Mouse (Mus musculus): ENCODE measurements at regions not wholly inside any gene's neighbourhood (a gene's known extent, or its start where the extent isn't known, plus 50 kb on each side); places are given as distances from the start of the nearest gene placed in this dataset.

GRCm38 (mm10) chr1:76246181-76246796 lies 700.2 kb downstream of the Slc4a3 start:
- no peak for ATAC-seq (ENCODE audit: poor library complexity, severe bottlenecking)

GRCm38 (mm10) chr1:76247126-76247525 lies 701.1 kb downstream of the Slc4a3 start:
- ATAC-seq (ENCODE audit: poor library complexity, severe bottlenecking), result no peak

- ATAC-seq (ENCODE audit: poor library complexity, severe bottlenecking), result no peak
These were observed 712.2 kb downstream of the Slc4a3 start for GRCm38 (mm10) chr1:76258217-76258616.

GRCm38 (mm10) chr1:76276148-76276547 lies 730.1 kb downstream of the Slc4a3 start:
- no peak for ATAC-seq (ENCODE audit: poor library complexity, severe bottlenecking)

- ATAC-seq (ENCODE audit: poor library complexity, severe bottlenecking), result no peak
These were observed 730.6 kb downstream of the Slc4a3 start for GRCm38 (mm10) chr1:76276624-76277023.

- no peak for ATAC-seq (ENCODE audit: poor library complexity, severe bottlenecking)
These were observed 737.3 kb downstream of the Slc4a3 start for GRCm38 (mm10) chr1:76283322-76283721.

GRCm38 (mm10) chr1:76322943-76323559 lies 777.0 kb downstream of the Slc4a3 start:
- ATAC-seq (ENCODE audit: poor library complexity, severe bottlenecking), result no peak

- no peak for ATAC-seq (ENCODE audit: poor library complexity, severe bottlenecking)
These were observed 777.5 kb downstream of the Slc4a3 start for GRCm38 (mm10) chr1:76323592-76323991.

- ATAC-seq (ENCODE audit: poor library complexity, severe bottlenecking), result no peak
These were observed 789.9 kb downstream of the Slc4a3 start for GRCm38 (mm10) chr1:76336011-76336410.

GRCm38 (mm10) chr1:76362106-76362505 lies 816.0 kb downstream of the Slc4a3 start:
- no peak for ATAC-seq (ENCODE audit: poor library complexity, severe bottlenecking)

- no peak for ATAC-seq (ENCODE audit: poor library complexity, severe bottlenecking)
These were observed 827.9 kb downstream of the Slc4a3 start for GRCm38 (mm10) chr1:76373931-76374330.

- ATAC-seq (ENCODE audit: poor library complexity, severe bottlenecking), result no peak
These were observed 832.1 kb downstream of the Slc4a3 start for GRCm38 (mm10) chr1:76378154-76378553.

GRCm38 (mm10) chr1:76392536-76392935 lies 846.5 kb downstream of the Slc4a3 start:
- ATAC-seq (ENCODE audit: poor library complexity, severe bottlenecking), result no peak

- ATAC-seq (ENCODE audit: poor library complexity, severe bottlenecking), result no peak
These were observed 848.0 kb downstream of the Slc4a3 start for GRCm38 (mm10) chr1:76394038-76394437.

- no peak for ATAC-seq (ENCODE audit: poor library complexity, severe bottlenecking)
These were observed 856.8 kb downstream of the Slc4a3 start for GRCm38 (mm10) chr1:76402854-76403253.

GRCm38 (mm10) chr1:76404003-76404402 lies 857.9 kb downstream of the Slc4a3 start:
- no peak for ATAC-seq (ENCODE audit: poor library complexity, severe bottlenecking)

GRCm38 (mm10) chr1:76410813-76411212 lies 864.7 kb downstream of the Slc4a3 start:
- no peak for ATAC-seq (ENCODE audit: poor library complexity, severe bottlenecking)

- no peak for ATAC-seq (ENCODE audit: poor library complexity, severe bottlenecking)
These were observed 874.5 kb downstream of the Slc4a3 start for GRCm38 (mm10) chr1:76420525-76420924.

GRCm38 (mm10) chr1:76427439-76427838 lies 881.4 kb downstream of the Slc4a3 start:
- no peak for ATAC-seq (ENCODE audit: poor library complexity, severe bottlenecking)

- no peak for ATAC-seq (ENCODE audit: poor library complexity, severe bottlenecking)
These were observed 884.1 kb downstream of the Slc4a3 start for GRCm38 (mm10) chr1:76430041-76430610.

GRCm38 (mm10) chr1:76433481-76433941 lies 887.4 kb downstream of the Slc4a3 start:
- no peak for ATAC-seq (ENCODE audit: poor library complexity, severe bottlenecking)

GRCm38 (mm10) chr1:76450539-76451214 lies 904.6 kb downstream of the Slc4a3 start:
- ATAC-seq (ENCODE audit: poor library complexity, severe bottlenecking), result no peak
